Mouse (Mus musculus): ENCODE measurements at regions not wholly inside any gene's neighbourhood (a gene's known extent, or its start where the extent isn't known, plus 50 kb on each side); places are given as distances from the start of the nearest gene placed in this dataset.
A peak's percentile ranks its signal among the peaks of the same experiment; 100 is the strongest.

DNA sequence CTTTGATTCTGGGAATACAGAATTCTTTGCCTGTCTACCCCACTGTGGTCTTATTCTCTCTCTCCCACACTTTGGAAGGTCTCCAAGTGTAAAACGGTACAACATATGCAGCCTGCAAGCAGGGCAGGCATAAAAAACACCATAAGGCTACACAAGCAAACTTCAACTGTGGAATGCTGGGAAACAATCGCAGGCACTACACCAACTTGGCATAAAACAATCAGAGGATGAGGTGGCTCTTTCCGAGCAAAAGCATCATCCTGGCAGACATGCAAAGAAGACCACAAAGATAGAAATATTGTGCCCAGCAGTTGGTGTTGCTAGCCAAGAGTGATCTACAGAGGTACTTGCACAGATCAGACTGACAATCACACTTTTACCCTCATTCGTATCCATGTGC lies 88.0 kb upstream of the Galnt5 start:
- no peak for DNase-seq (ENCODE audit: low read depth)

DNA sequence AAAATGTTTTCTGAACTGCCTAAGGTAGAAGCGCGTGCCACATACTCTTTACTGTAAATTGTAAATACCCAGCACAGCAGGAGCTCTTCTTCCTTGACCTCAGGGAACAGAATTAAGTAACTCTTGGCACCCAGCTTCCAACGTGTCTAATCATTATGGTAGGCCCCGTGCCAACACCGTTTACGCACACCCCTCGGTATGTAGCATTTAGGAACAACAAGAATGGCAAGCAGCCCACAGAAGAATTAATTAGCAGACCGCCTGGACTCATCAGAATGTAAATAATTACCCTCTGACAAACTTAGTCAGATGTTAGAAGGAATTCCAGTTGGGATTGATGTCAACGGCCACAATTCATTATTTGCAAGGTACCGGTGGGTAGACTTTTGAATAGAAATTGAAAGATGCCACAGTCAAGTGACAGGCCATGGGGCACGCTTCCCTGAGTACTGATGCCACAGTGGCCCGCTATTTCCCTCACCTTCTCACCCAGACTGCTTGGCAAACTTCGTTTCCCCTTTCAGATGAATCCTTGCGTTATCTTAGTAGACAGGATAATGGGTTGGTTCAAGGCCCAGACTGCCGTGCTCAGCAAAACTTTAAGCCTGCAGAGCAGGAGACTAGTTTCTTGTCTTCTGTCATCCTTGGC lies 81.2 kb upstream of the Galnt5 start:
- no peak for DNase-seq (ENCODE audit: low read depth)

DNA sequence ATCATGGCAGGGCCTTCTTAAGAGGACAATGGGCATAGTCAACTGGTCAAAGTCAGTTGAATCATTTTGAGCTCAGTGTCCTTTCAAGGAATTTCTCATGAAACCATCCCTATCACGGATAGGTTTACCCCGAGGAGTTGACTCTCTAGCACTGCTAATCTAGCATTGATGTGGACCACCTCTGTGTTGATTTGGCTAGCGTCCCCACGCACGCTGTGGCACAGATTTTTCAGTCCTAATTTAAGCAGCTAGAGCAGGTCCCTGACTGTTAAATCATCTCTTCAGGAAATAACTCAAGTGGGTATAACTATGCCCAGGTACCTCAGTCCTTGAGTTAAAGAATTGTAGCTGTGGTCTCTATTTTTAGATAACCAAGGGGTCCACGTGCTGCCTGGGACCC lies 80.0 kb upstream of the Galnt5 start:
- DNase-seq (ENCODE audit: low read depth): no peak

DNA sequence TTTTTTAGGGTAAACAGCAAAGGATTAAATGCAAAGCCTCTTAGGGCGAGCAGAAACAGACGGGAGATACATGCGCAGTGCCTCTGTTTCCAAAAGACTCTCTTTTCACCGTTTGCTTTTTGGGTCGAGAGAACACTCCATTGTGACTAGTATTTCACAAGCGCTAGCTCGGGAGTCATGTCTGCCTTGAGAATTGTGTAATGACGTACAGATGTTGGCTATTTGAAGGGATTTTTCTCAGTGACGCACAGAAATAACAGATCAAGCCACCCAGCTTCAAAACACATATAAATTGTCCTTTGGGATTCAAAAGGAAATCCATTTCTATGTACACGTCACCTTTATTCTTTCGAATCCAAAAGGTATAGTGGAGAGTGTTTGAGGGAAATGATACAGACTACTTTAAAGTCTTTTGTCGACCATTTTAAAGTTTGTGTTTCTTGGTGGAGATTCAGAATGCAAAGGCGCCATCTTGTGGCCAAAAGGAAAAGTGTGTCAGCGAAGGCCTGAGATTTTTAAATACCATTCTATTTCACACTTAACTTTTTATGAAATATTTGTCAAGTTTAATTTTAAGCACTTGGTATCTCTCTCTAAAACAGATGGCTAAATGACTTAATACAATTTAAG lies 78.5 kb upstream of the Galnt5 start:
- DNase-seq (ENCODE audit: low read depth): peak; percentile 13

DNA sequence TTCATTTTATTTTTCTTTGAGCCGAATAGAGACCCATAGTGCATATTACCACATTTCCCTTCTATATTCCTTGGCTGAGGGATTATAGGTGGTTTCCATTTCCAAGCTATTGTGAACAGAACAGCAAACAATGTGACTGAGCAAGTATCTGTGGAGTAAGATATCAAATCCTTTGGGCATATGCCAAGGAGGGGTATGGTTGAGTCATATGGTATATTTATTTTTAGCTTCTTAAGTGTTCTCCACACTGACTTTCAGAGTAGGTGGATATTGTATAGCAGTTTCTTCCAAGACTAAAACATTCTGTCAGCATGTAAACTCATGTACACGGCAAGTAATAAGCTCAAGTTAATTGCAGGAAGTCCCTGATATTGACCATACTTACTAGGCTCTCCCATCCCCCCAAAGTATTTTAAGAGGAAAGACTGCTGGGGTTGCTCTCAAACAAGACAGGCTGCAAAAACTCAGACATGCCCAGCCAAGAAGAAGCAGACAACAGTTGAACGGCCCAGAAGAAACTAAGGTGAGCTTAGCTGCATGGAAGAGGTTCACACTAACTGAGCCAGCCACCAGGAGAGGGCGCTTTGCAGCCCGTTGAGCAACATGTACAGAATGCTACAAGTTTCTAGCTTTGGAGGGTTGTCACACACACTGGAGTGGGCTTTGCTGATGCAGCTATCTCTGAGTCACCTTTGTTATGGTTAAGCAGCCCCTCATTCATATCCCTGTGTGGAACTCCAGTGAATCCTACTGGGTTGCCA lies 63.4 kb upstream of the Galnt5 start:
- no peak for DNase-seq (ENCODE audit: low read depth)
